Mouse (Mus musculus) kidney, adult 2 months (tissue): Measurements from ENCODE around the gene Slc9a2.

Experiments used
- CTCF ChIP-seq: fragments of 200-500 bp; conservative IDR thresholded peaks from 2 replicates; pipeline ENCODE4 v1.5.1; 2011; ENCODE audit warnings: low read depth, mild to moderate bottlenecking, control low read depth, low read length, moderate library complexity, mixed read lengths; ENCODE audit not compliant: insufficient read depth, insufficient read length
- POLR2A ChIP-seq: fragments of 200-500 bp; IDR thresholded peaks from one replicate; pipeline ENCODE4 v1.6.1; 2011; ENCODE audit warnings: low read depth, low read length, control low read depth

- TF ChIP-seq CTCF (no peak), POLR2A (no peak)
Measured at GRCm38 (mm10) chr1:40705099-40705498, 24.7 kb downstream of the Slc9a2 start.
